Comparison of ENCODE assay signal across 19 mouse cellular contexts in genomic region chr15:31502313-31502712, GRCm38 (mm10). TPM values are rescaled to one million over a fixed set of nuclear protein-coding genes. Genes with fewer than 3 reads are reported as not detected.
DNase-seq lines count a peak whose midpoint lies in the region; ATAC-seq and TF ChIP-seq lines count a peak whose summit lies in the region.
"Had no signal": no experiment of that assay in that cellular context is flagged by ENCODE, and none has a peak within 500 bp of the region (broad histone marks: within the 10 kb centered on the region; RNA-seq: fewer than 3 reads in every experiment).

No protein-coding gene starts in this region.

- no peak overlapping the region; the same call in 1 of the 2 replicates for H3K27ac ChIP-seq in forebrain, embryonic 16.5 days (ENCODE audit: low read length)
- H3K27ac ChIP-seq in forebrain, embryonic 13.5 days: no peak overlapping the region
- no peak overlapping the region for H3K27ac ChIP-seq in liver, embryonic 13.5 days
- H3K27ac ChIP-seq in liver, embryonic 11.5 days (ENCODE audit: low read depth, low read length): no peak overlapping the region
- peak overlapping the region; percentile 17 for H3K27ac ChIP-seq in MEL (ENCODE audit: control insufficient read depth, low read depth, low read length)
- H3K27ac ChIP-seq: embryonic facial prominence, embryonic 12.5 days; heart, embryonic 10.5 days; hindbrain, embryonic 12.5 days; intestine, embryonic 15.5 days had no signal

- H3K9ac ChIP-seq in forebrain, embryonic 16.5 days (replicated peaks; ENCODE audit: low read depth, low read length): no peak overlapping the region
- no peak overlapping the region for H3K9ac ChIP-seq in forebrain, embryonic 13.5 days
- H3K9ac ChIP-seq in liver, embryonic 13.5 days: no peak overlapping the region
- no peak overlapping the region for H3K9ac ChIP-seq in liver, embryonic 11.5 days (ENCODE audit: low read depth, low read length)
- no peak overlapping the region for H3K9ac ChIP-seq in MEL (ENCODE audit: control insufficient read depth, low read depth, low read length, poor library complexity, severe bottlenecking)
- H3K9ac ChIP-seq: embryonic facial prominence, embryonic 12.5 days; forebrain, postnatal 0 days; hindbrain, embryonic 12.5 days; intestine, embryonic 15.5 days had no signal

- no peaks in the 10 kb centered on the region for H3K9me3 ChIP-seq in forebrain, embryonic 16.5 days (ENCODE audit: control insufficient read depth, low read length)
- no peaks in the 10 kb centered on the region for H3K9me3 ChIP-seq in forebrain, embryonic 13.5 days (replicated peaks)
- no peaks in the 10 kb centered on the region for H3K9me3 ChIP-seq in liver, embryonic 13.5 days (replicated peaks)
- H3K9me3 ChIP-seq in liver, embryonic 11.5 days (ENCODE audit: control insufficient read depth, low read length): no peaks in the 10 kb centered on the region
- no peaks in the 10 kb centered on the region for H3K9me3 ChIP-seq in MEL (replicated peaks; ENCODE audit: insufficient read depth, low read length)
- H3K9me3 ChIP-seq: embryonic facial prominence, embryonic 12.5 days; heart, embryonic 10.5 days; hindbrain, embryonic 12.5 days; intestine, embryonic 15.5 days had no signal

- TF ChIP-seq POLR2A in MEL (IDR thresholded peaks at IDR 0.05; ENCODE audit: control insufficient read depth in 1 of 2, insufficient read depth in 1 of 2, low read depth in 1 of 2, low read length in 2 of 2, poor library complexity in 1 of 2): no peak

- ATAC-seq in forebrain, embryonic 16.5 days: 0 out of 2 replicates have a peak, but pooled peaks have one; percentile 10
- no peak for ATAC-seq in forebrain, embryonic 13.5 days
- peak; percentile 55 for ATAC-seq in liver, embryonic 13.5 days (ENCODE audit: low read depth)
- no peak for ATAC-seq in liver, embryonic 11.5 days (replicated peaks; ENCODE audit: low FRiP score)
- ATAC-seq: forebrain, postnatal 0 days; intestine, embryonic 15.5 days had no signal

- no peak for TF ChIP-seq RAD21 in MEL (IDR thresholded peaks at IDR 0.05; ENCODE audit: low read depth, low read length)

- TF ChIP-seq CTCF in MEL (IDR thresholded peaks at IDR 0.05 in 2 of 3, conservative IDR thresholded peaks at IDR 0.05 in 1 of 3; ENCODE audit: control insufficient read depth in 1 of 3, insufficient read depth in 1 of 3, low read depth in 2 of 3, low read length in 3 of 3, poor library complexity in 1 of 3, severe bottlenecking in 1 of 3): no peak

- peaks cover 7% of the 10 kb centered on the region for H3K79me2 ChIP-seq in MEL (ENCODE audit: control insufficient read depth, insufficient read depth, low read length, poor library complexity)

- no peak for DNase-seq in liver, embryonic 13.5 days
- DNase-seq in liver, embryonic 11.5 days (ENCODE audit: low spot score): no peak
- DNase-seq in MEL (ENCODE audit: low read depth, low spot score): peak; percentile 55
- no peak for DNase-seq in spleen, adult 18-20 months
- DNase-seq: adrenal gland, adult 8-10 months; adrenal gland, postnatal 36 days; cerebellum, adult 8-10 months; forebrain, postnatal 0 days; heart, adult 18-20 months; heart, postnatal 10 days; heart, postnatal 4 days had no signal

- H3K4me1 ChIP-seq in forebrain, embryonic 16.5 days (replicated peaks; ENCODE audit: control insufficient read depth, insufficient read depth, low read length): no peaks in the 10 kb centered on the region
- no peaks in the 10 kb centered on the region for H3K4me1 ChIP-seq in forebrain, embryonic 13.5 days
- H3K4me1 ChIP-seq in liver, embryonic 13.5 days (replicated peaks): peaks cover 20% of the 10 kb centered on the region
- peaks cover 4% of the 10 kb centered on the region; the same call in 1 of the 2 replicates for H3K4me1 ChIP-seq in liver, embryonic 11.5 days (replicated peaks; ENCODE audit: control insufficient read depth, insufficient read depth, low read length)
- H3K4me1 ChIP-seq in MEL (ENCODE audit: control insufficient read depth in 1 of 2, insufficient read depth in 2 of 2, low read length in 2 of 2): peaks cover 27 to 30% of the 10 kb centered on the region in 2 experiments
- H3K4me1 ChIP-seq: embryonic facial prominence, embryonic 12.5 days; heart, embryonic 10.5 days; hindbrain, embryonic 12.5 days; intestine, embryonic 15.5 days had no signal

- peaks cover 7% of the 10 kb centered on the region for H3K36me3 ChIP-seq in forebrain, embryonic 16.5 days (ENCODE audit: control insufficient read depth, insufficient read depth)
- peaks cover 38% of the 10 kb centered on the region for H3K36me3 ChIP-seq in forebrain, embryonic 13.5 days (ENCODE audit: poor library complexity, severe bottlenecking)
- H3K36me3 ChIP-seq in liver, embryonic 13.5 days: peaks cover 42% of the 10 kb centered on the region
- H3K36me3 ChIP-seq in liver, embryonic 11.5 days (ENCODE audit: control insufficient read depth, insufficient read depth, low read length): peaks cover 16% of the 10 kb centered on the region
- H3K36me3 ChIP-seq in MEL (ENCODE audit: control insufficient read depth in 1 of 2, insufficient read depth in 2 of 2, low read length in 2 of 2): peaks cover 38 to 54% of the 10 kb centered on the region in 2 experiments

- WGBS in forebrain, embryonic 16.5 days: 73% methylated on average over 1 of the region's 1 CpGs
- 89% methylated on average over 1 of the region's 1 CpGs for WGBS in forebrain, embryonic 13.5 days
- 56% methylated on average over 1 of the region's 1 CpGs for WGBS in liver, embryonic 13.5 days (ENCODE audit: insufficient replicate concordance)
- 74% methylated on average over 1 of the region's 1 CpGs for WGBS in liver, embryonic 11.5 days

- peak in 1 of 2 experiments; percentile 56; a peak in 1 of 4 replicates for TF ChIP-seq EP300 in MEL (IDR thresholded peaks at IDR 0.05; ENCODE audit: low read depth in 1 of 2, low read length in 2 of 2)

- no peaks in the 10 kb centered on the region for H3K27me3 ChIP-seq in forebrain, embryonic 16.5 days (replicated peaks; ENCODE audit: control insufficient read depth, insufficient read depth, low read length)
- no peaks in the 10 kb centered on the region for H3K27me3 ChIP-seq in forebrain, embryonic 13.5 days
- no peaks in the 10 kb centered on the region for H3K27me3 ChIP-seq in liver, embryonic 13.5 days
- no peaks in the 10 kb centered on the region for H3K27me3 ChIP-seq in liver, embryonic 11.5 days (replicated peaks; ENCODE audit: control insufficient read depth, insufficient read depth, low read length)
- H3K27me3 ChIP-seq in MEL (ENCODE audit: control insufficient read depth in 1 of 2, insufficient read depth in 2 of 2, low read length in 2 of 2): no peaks in the 10 kb centered on the region
- H3K27me3 ChIP-seq: embryonic facial prominence, embryonic 12.5 days; hindbrain, embryonic 12.5 days; intestine, embryonic 15.5 days had no signal

- H3K4me3 ChIP-seq in forebrain, embryonic 16.5 days (replicated peaks; ENCODE audit: low read length): no peak overlapping the region
- no peak overlapping the region for H3K4me3 ChIP-seq in forebrain, embryonic 13.5 days
- H3K4me3 ChIP-seq in liver, embryonic 13.5 days (replicated peaks): no peak overlapping the region
- no peak overlapping the region for H3K4me3 ChIP-seq in liver, embryonic 11.5 days (ENCODE audit: low read depth, low read length)
- H3K4me3 ChIP-seq in MEL (ENCODE audit: control insufficient read depth in 1 of 2, insufficient read depth in 1 of 2, low read depth in 2 of 2, low read length in 2 of 2): no peak overlapping the region
- H3K4me3 ChIP-seq: embryonic facial prominence, embryonic 12.5 days; heart, embryonic 10.5 days; hindbrain, embryonic 12.5 days; intestine, embryonic 15.5 days had no signal

- H3K4me2 ChIP-seq in forebrain, embryonic 16.5 days (ENCODE audit: low read length): no peak overlapping the region
- no peak overlapping the region for H3K4me2 ChIP-seq in forebrain, embryonic 13.5 days
- H3K4me2 ChIP-seq in liver, embryonic 13.5 days: no peak overlapping the region
- H3K4me2 ChIP-seq in liver, embryonic 11.5 days: no peak overlapping the region
- H3K4me2 ChIP-seq: embryonic facial prominence, embryonic 12.5 days; hindbrain, embryonic 12.5 days; intestine, embryonic 15.5 days had no signal

TF ChIP-seq in MEL, 35 proteins besides CTCF, POLR2A, EP300 and RAD21 (continues in another document):
- TF ChIP-seq ZKSCAN1 (IDR thresholded peaks at IDR 0.05; ENCODE audit: low read depth, low read length): no peak
- TF ChIP-seq MYC (IDR thresholded peaks at IDR 0.05; ENCODE audit: low read depth, low read length): no peak
- TF ChIP-seq USF2 (IDR thresholded peaks at IDR 0.05; ENCODE audit: borderline replicate concordance in 1 of 2, insufficient read depth in 1 of 2, low read depth in 1 of 2, low read length in 2 of 2): no peak
- TF ChIP-seq POLR2AphosphoS2 (IDR thresholded peaks at IDR 0.05; ENCODE audit: low read length): no peak
- TF ChIP-seq JUND (IDR thresholded peaks at IDR 0.05; ENCODE audit: low read depth, low read length): no peak
- TF ChIP-seq GATA1 (IDR thresholded peaks at IDR 0.05; ENCODE audit: low read depth, low read length): peak; percentile 36; the same call in 1 of the 2 replicates
- TF ChIP-seq RCOR1 (IDR thresholded peaks at IDR 0.05; ENCODE audit: low read depth, low read length): no peak
- no peak for TF ChIP-seq TCF12 (IDR thresholded peaks at IDR 0.05; ENCODE audit: low read depth, low read length)
- TF ChIP-seq USF1 (IDR thresholded peaks at IDR 0.05; ENCODE audit: low read depth, low read length): no peak
- TF ChIP-seq MXI1 (IDR thresholded peaks at IDR 0.05; ENCODE audit: low read depth, low read length): no peak

RNA-seq across cellular contexts. Expression of gene March6, which starts 28.5 kb away (rescaled TPM):
- polyA plus RNA-seq in forebrain, embryonic 16.5 days (2015; fragmentation: Nextera tagmentation; extraction: Ambion mirVana): 95.4 and 96.8 TPM in 2 replicates
- 57.5 and 66.4 TPM in 2 replicates for polyA plus RNA-seq in forebrain, embryonic 13.5 days (2015; fragmentation: Nextera tagmentation; extraction: Ambion mirVana)
- 12.7 and 16.2 TPM in 2 replicates for polyA plus RNA-seq in liver, embryonic 13.5 days (2015; fragmentation: Nextera tagmentation; extraction: Ambion mirVana)
- 35.5 and 36.1 TPM in 2 replicates for polyA plus RNA-seq in liver, embryonic 11.5 days (2014; fragmentation: Nextera tagmentation; extraction: Ambion mirVana)
- 37.9 and 42.8 TPM in 2 replicates for total RNA-seq in MEL (2012; rRNA removed)
- 100 to 1,000 TPM in 1 of 2 experiments, 10 to 100 TPM in 1; 62.5 to 114 TPM for polyA plus RNA-seq in MEL (2012; ENCODE audit: insufficient read depth in 1 of 2, insufficient read length in 2 of 2, low read depth in 1 of 2, low replicate concordance in 2 of 2, missing spikeins in 1 of 2)

RNA-seq across cellular contexts. Expression of gene Ropn1l, which starts 48.8 kb away (rescaled TPM):
- 0.98 and 1.2 TPM in 2 replicates for polyA plus RNA-seq in forebrain, embryonic 16.5 days (2015; fragmentation: Nextera tagmentation; extraction: Ambion mirVana)
- 1.6 and 2.1 TPM in 2 replicates for polyA plus RNA-seq in forebrain, embryonic 13.5 days (2015; fragmentation: Nextera tagmentation; extraction: Ambion mirVana)
- 2.1 and 2.3 TPM in 2 replicates for polyA plus RNA-seq in liver, embryonic 13.5 days (2015; fragmentation: Nextera tagmentation; extraction: Ambion mirVana)
- 3.0 and 3.1 TPM in 2 replicates for polyA plus RNA-seq in liver, embryonic 11.5 days (2014; fragmentation: Nextera tagmentation; extraction: Ambion mirVana)
- total RNA-seq in MEL (2012; rRNA removed): 0.96 and 1.3 TPM in 2 replicates
- 1 to 10 TPM in 1 of 2 experiments, not detected in 1; 1.7 TPM for polyA plus RNA-seq in MEL (2012; ENCODE audit: insufficient read depth in 1 of 2, insufficient read length in 2 of 2, low read depth in 1 of 2, low replicate concordance in 2 of 2, missing spikeins in 1 of 2)
- total RNA-seq: ES-E14; gastrocnemius, adult 18-20 months; heart, adult 18-20 months had no signal

Comparison
In these comparisons a context has a peak if more than half of its experiments do, and no peak if none do; other contexts are left out.
1. ATAC-seq: peak in forebrain, embryonic 16.5 days (single experiment) and liver, embryonic 13.5 days (single experiment); none in forebrain, embryonic 13.5 days (single experiment) and liver, embryonic 11.5 days (single experiment).